8 mouse cellular contexts compared by ENCODE assay signal in genomic region chr9:103432122-103432778, GRCm38 (mm10). TPM values are rescaled to one million over a fixed set of nuclear protein-coding genes. Genes with fewer than 3 reads are reported as not detected.
DNase-seq lines count a peak whose midpoint lies in the region; ATAC-seq lines count a peak whose summit lies in the region.

No protein-coding gene starts in this region.

- no peak for ATAC-seq in midbrain, embryonic 14.5 days (ENCODE audit: low FRiP score, low TSS enrichment)
- ATAC-seq in heart, embryonic 12.5 days (ENCODE audit: insufficient number of reproducible peaks, low FRiP score): no peak; the same call in 1 of the 2 replicates
- no peak for ATAC-seq in stomach, embryonic 15.5 days (ENCODE audit: insufficient read depth, low FRiP score, low read depth)
- ATAC-seq in granulocyte monocyte progenitor cell, adult 5-6 weeks (replicated peaks; ENCODE audit: poor library complexity, severe bottlenecking): no peak

- no peak overlapping the region for H3K4me3 ChIP-seq in midbrain, embryonic 14.5 days (replicated peaks; ENCODE audit: low read depth, low read length)
- no peak overlapping the region for H3K4me3 ChIP-seq in midbrain, embryonic 10.5 days
- H3K4me3 ChIP-seq in heart, embryonic 12.5 days: no peak overlapping the region
- no peak overlapping the region for H3K4me3 ChIP-seq in stomach, embryonic 15.5 days (replicated peaks)

- WGBS in midbrain, embryonic 14.5 days: 68% methylated on average over 13 of the region's 13 CpGs
- WGBS in midbrain, embryonic 10.5 days: 85% methylated on average over 13 of the region's 13 CpGs
- WGBS in heart, embryonic 12.5 days: 28% methylated on average over 13 of the region's 13 CpGs
- WGBS in stomach, embryonic 15.5 days: 29% methylated on average over 13 of the region's 13 CpGs

- no peaks in the 10 kb centered on the region for H3K27me3 ChIP-seq in midbrain, embryonic 14.5 days (ENCODE audit: control insufficient read depth, insufficient read depth, low read length)
- H3K27me3 ChIP-seq in midbrain, embryonic 10.5 days (ENCODE audit: low read depth, poor library complexity, severe bottlenecking): no peaks in the 10 kb centered on the region
- no peaks in the 10 kb centered on the region for H3K27me3 ChIP-seq in heart, embryonic 12.5 days (replicated peaks)
- H3K27me3 ChIP-seq in stomach, embryonic 15.5 days (replicated peaks): no peaks in the 10 kb centered on the region

- no peak overlapping the region for H3K9ac ChIP-seq in midbrain, embryonic 14.5 days (replicated peaks; ENCODE audit: low read length)
- H3K9ac ChIP-seq in heart, embryonic 12.5 days: no peak overlapping the region; the same call in 1 of the 2 replicates
- no peak overlapping the region for H3K9ac ChIP-seq in stomach, embryonic 15.5 days

- no peak overlapping the region for H3K4me2 ChIP-seq in midbrain, embryonic 14.5 days (ENCODE audit: low read length)
- no peak overlapping the region for H3K4me2 ChIP-seq in heart, embryonic 12.5 days
- H3K4me2 ChIP-seq in stomach, embryonic 15.5 days: no peak overlapping the region

- H3K27ac ChIP-seq in midbrain, embryonic 14.5 days (replicated peaks; ENCODE audit: low read depth, low read length): no peak overlapping the region
- no peak overlapping the region for H3K27ac ChIP-seq in midbrain, embryonic 10.5 days (replicated peaks)
- peak overlapping the region; percentile 61 for H3K27ac ChIP-seq in heart, embryonic 12.5 days (ENCODE audit: poor library complexity, severe bottlenecking)
- H3K27ac ChIP-seq in stomach, embryonic 15.5 days: peak overlapping the region; percentile 58; the same call in 1 of the 2 replicates

- no peaks in the 10 kb centered on the region for H3K36me3 ChIP-seq in midbrain, embryonic 14.5 days (ENCODE audit: control insufficient read depth, insufficient read depth, low read length)
- H3K36me3 ChIP-seq in midbrain, embryonic 10.5 days: no peaks in the 10 kb centered on the region
- no peaks in the 10 kb centered on the region for H3K36me3 ChIP-seq in heart, embryonic 12.5 days
- no peaks in the 10 kb centered on the region for H3K36me3 ChIP-seq in stomach, embryonic 15.5 days

- peaks cover 5% of the 10 kb centered on the region; the same call in 1 of the 2 replicates for H3K4me1 ChIP-seq in midbrain, embryonic 14.5 days (ENCODE audit: control insufficient read depth, insufficient read depth, low read length)
- H3K4me1 ChIP-seq in midbrain, embryonic 10.5 days: no peaks in the 10 kb centered on the region
- peaks cover 48% of the 10 kb centered on the region for H3K4me1 ChIP-seq in heart, embryonic 12.5 days (replicated peaks)
- no peaks in the 10 kb centered on the region; the same call in none of the 2 replicates for H3K4me1 ChIP-seq in stomach, embryonic 15.5 days

- peak; percentile 49 to 53 for DNase-seq in adrenal gland, adult (ENCODE audit: inconsistent age in 2 of 2, low spot score in 1 of 2)
- no peak for DNase-seq in adrenal gland, postnatal 4 days (ENCODE audit: low spot score in 2 of 2)
- DNase-seq in midbrain, embryonic 14.5 days: peak; percentile 37
- no peak for DNase-seq in midbrain, embryonic 10.5 days (ENCODE audit: low spot score)
- DNase-seq in cerebellum, adult 9-10 months: no peak

- H3K9me3 ChIP-seq in midbrain, embryonic 14.5 days (ENCODE audit: control insufficient read depth, low read length): no peaks in the 10 kb centered on the region
- no peaks in the 10 kb centered on the region for H3K9me3 ChIP-seq in midbrain, embryonic 10.5 days (replicated peaks)
- no peaks in the 10 kb centered on the region for H3K9me3 ChIP-seq in heart, embryonic 12.5 days (replicated peaks)
- H3K9me3 ChIP-seq in stomach, embryonic 15.5 days: no peaks in the 10 kb centered on the region

RNA-seq across cellular contexts. Expression of gene Bfsp2, which starts 48.0 kb away (rescaled TPM):
- total RNA-seq in adrenal gland, postnatal 4 days (2021): not detected
- 2.7 and 4.0 TPM in 2 replicates for polyA plus RNA-seq in midbrain, embryonic 14.5 days (2014; fragmentation: Nextera tagmentation; extraction: Ambion mirVana)
- polyA plus RNA-seq in midbrain, embryonic 10.5 days (2016; fragmentation: Nextera tagmentation; extraction: Ambion mirVana): 0.75 and 2.0 TPM in 2 replicates
- polyA plus RNA-seq in heart, embryonic 12.5 days (2016; fragmentation: Nextera tagmentation; extraction: Ambion mirVana): 0.37 and 0.68 TPM in 2 replicates
- 0.53 and 0.71 TPM in 2 replicates for polyA plus RNA-seq in stomach, embryonic 15.5 days (2015; fragmentation: Nextera tagmentation; extraction: Ambion mirVana)
- total RNA-seq in granulocyte monocyte progenitor cell, adult 5-6 weeks (2014; fragmentation: Nextera tagmentation): 3.1 TPM in 1 of 2 replicates, not detected in the other
- 1.2 TPM in 1 of 2 replicates, not detected in the other for total RNA-seq in granulocyte monocyte progenitor cell, adult 5-6 weeks (2017)

Comparison
In these comparisons a context has a peak if more than half of its experiments do, and no peak if none do; other contexts are left out.
1. DNase-seq: peak in adrenal gland, adult (2 of 2) and midbrain, embryonic 14.5 days (single experiment); none in adrenal gland, postnatal 4 days (0 of 2), midbrain, embryonic 10.5 days (single experiment) and cerebellum, adult 9-10 months (single experiment).
2. H3K27ac ChIP-seq: peak in heart, embryonic 12.5 days (single experiment) and stomach, embryonic 15.5 days (single experiment); none in midbrain, embryonic 14.5 days (single experiment) and midbrain, embryonic 10.5 days (single experiment).